Mouse (Mus musculus) forebrain, embryonic 11.5 days (tissue): ENCODE results near the gene Pheta1. TPM values are rescaled to one million over a fixed set of nuclear protein-coding genes. Genes with fewer than 3 reads are reported as not detected.

Experiments used
- ATAC-seq: fragments of 200-750 bp; cut with Nextera tagmentation; replicated peaks from 2 replicates; pipeline ENCODE4 v1.8.0; 2017; ENCODE audit warnings: moderate TSS enrichment; ENCODE audit not compliant: low FRiP score
- DNase-seq: peaks from one replicate; pipeline ENCODE4 v3.0.0-alpha.2; 2017; ENCODE audit warnings: low spot score
- H3K27ac ChIP-seq: fragments of 300-500 bp; sonication (generic); 2 replicates; pipeline ENCODE4 v1.5.1; 2014; ENCODE audit warnings: low read depth, low read length
- H3K27me3 ChIP-seq: fragments of 300-500 bp; sonication (generic); 2 replicates; pipeline ENCODE4 v1.6.1; 2014; ENCODE audit warnings: mild to moderate bottlenecking, low read length, mixed read lengths; ENCODE audit not compliant: control insufficient read depth, insufficient read depth
- H3K36me3 ChIP-seq: fragments of 300-500 bp; sonication (generic); 2 replicates; pipeline ENCODE4 v1.6.1; 2014; ENCODE audit warnings: mild to moderate bottlenecking, low read length, moderate library complexity, mixed read lengths; ENCODE audit not compliant: control insufficient read depth, insufficient read depth
- H3K4me1 ChIP-seq: fragments of 300-500 bp; sonication (generic); replicated peaks from 2 replicates; pipeline ENCODE4 v1.6.1; 2014; ENCODE audit warnings: low read length, mixed read lengths; ENCODE audit not compliant: control insufficient read depth, insufficient read depth
- H3K4me2 ChIP-seq: fragments of 300-500 bp; sonication (generic); 2 replicates; pipeline ENCODE4 v1.6.1; 2014; ENCODE audit warnings: low read depth, mild to moderate bottlenecking, low read length, moderate library complexity, mixed read lengths; ENCODE audit not compliant: severe bottlenecking
- H3K4me3 ChIP-seq: fragments of 300-500 bp; sonication (generic); 2 replicates; pipeline ENCODE4 v1.5.1; 2014; ENCODE audit warnings: low read depth, low read length
- H3K9ac ChIP-seq: fragments of 300-500 bp; sonication (generic); 2 replicates; pipeline ENCODE4 v1.6.1; 2014; ENCODE audit warnings: low read length
- H3K9me3 ChIP-seq: fragments of 300-500 bp; sonication (generic); 2 replicates; pipeline ENCODE4 v1.6.1; 2016; ENCODE audit warnings: low read length, mixed read lengths; ENCODE audit not compliant: control insufficient read depth
- WGBS: fragments of 180-500 bp; shearing (Covaris S2); extraction: QIAGEN DNeasy Blood & Tissue Kit; methylation state at CpG from one replicate; pipeline ENCODE4 v1.1.7; 2014; 5-methylcytosine and 5-hydroxymethylcytosine counted together
- polyA plus RNA-seq: library from polyadenylated mRNA; unstranded; fragments of >200 nt; fragmentation: Nextera tagmentation; extraction: Ambion mirVana; gene quantifications from 2 replicates; pipeline ENCODE4 v1.2.1, GENCODE M21; 2014

The Pheta1 gene
- polyA plus RNA-seq = 35.7 and 38.4 TPM in 2 replicates

DNA sequence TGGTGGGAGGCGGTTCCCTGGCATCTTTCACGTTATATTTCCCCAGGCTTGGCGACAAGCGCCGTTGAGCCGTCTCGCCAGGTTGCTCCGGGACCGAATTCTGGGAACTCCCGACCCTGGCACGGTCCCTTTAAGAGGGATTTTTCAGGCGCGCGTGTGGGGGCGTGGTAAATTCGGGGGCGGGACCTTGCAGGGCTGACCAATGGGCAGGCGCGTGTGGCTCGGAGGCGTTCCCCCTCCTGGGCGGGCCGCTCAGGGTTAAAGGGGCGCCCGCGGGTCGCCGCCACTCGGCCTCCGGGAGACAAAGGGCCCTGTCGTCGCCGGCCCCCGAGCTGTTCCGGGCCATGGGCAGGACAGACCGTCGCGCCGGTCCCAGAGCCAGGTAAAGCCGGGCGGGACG lies at the start of gene Pheta1:
Gene Pheta1, plus strand, starts transcription at position 242 of the 400 bp plus-strand sequence.
- Histone ChIP-seq H3K9ac (peak within 1 kb of the TSS; percentile 86), H3K4me2 (peak within 1 kb of the TSS; percentile 71), H3K27ac (peak within 1 kb of the TSS; percentile 37; the same call in 1 of the 2 replicates), H3K4me1 (peaks cover 17% of the 10 kb centered on the region), H3K4me3 (peak within 1 kb of the TSS; percentile 85), H3K9me3 (no peaks in the 10 kb centered on the region), H3K27me3 (peaks cover 6% of the 10 kb centered on the region), H3K36me3 (peaks cover 15% of the 10 kb centered on the region; the same call in 1 of the 2 replicates)
- DNase-seq (peak; percentile 98), ATAC-seq (peak; percentile 95)
- under 1% methylated on average over 33 of the region's 42 CpGs for WGBS

DNA sequence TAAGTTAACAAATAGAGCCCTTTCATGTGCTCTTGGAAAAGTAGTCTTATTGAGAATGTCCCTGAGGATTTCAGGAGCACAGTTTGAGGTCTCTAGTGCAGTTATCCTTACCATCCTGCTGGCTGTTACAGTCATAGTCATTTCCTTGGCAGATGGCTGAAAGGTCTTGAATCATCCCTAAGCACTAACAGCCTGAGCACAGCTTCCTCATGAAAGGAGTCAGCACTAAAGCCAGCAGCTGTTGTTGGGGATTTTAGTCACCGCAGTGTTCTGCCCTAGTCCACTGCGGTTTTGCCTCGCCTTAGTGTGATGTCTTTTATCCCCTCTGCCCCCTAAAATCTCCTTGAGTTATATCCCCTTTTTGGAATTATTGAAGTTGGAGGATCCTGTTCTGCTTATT lies 41.6 kb upstream of the Pheta1 start:
- H3K4me3 ChIP-seq = no peak overlapping the region
- H3K9me3 ChIP-seq = no peaks in the 10 kb centered on the region
- H3K9ac ChIP-seq = no peak overlapping the region
- no peaks in the 10 kb centered on the region for H3K27me3 ChIP-seq
- DNase-seq (no peak), ATAC-seq (no peak)
- 83% methylated on average over 3 of the region's 3 CpGs for WGBS
- no peaks in the 10 kb centered on the region for H3K4me1 ChIP-seq
- no peak overlapping the region for H3K27ac ChIP-seq
- peaks cover 8% of the 10 kb centered on the region; the same call in 1 of the 2 replicates for H3K36me3 ChIP-seq
- H3K4me2 ChIP-seq = no peak overlapping the region

- no peak for ATAC-seq
- H3K27ac ChIP-seq = no peak overlapping the region
- no peak overlapping the region for H3K4me3 ChIP-seq
- H3K4me1 ChIP-seq = no peaks in the 10 kb centered on the region
- no peak overlapping the region for H3K4me2 ChIP-seq
- no peak overlapping the region for H3K9ac ChIP-seq
- no peaks in the 10 kb centered on the region for H3K27me3 ChIP-seq
- 90% methylated on average over 2 of the region's 2 CpGs for WGBS
- DNase-seq = no peak
- H3K36me3 ChIP-seq = peaks cover 11% of the 10 kb centered on the region; the same call in 1 of the 2 replicates
- no peaks in the 10 kb centered on the region for H3K9me3 ChIP-seq
Measured at GRCm38 (mm10) chr5:121808202-121808601, 40.6 kb upstream of the Pheta1 start.

DNA sequence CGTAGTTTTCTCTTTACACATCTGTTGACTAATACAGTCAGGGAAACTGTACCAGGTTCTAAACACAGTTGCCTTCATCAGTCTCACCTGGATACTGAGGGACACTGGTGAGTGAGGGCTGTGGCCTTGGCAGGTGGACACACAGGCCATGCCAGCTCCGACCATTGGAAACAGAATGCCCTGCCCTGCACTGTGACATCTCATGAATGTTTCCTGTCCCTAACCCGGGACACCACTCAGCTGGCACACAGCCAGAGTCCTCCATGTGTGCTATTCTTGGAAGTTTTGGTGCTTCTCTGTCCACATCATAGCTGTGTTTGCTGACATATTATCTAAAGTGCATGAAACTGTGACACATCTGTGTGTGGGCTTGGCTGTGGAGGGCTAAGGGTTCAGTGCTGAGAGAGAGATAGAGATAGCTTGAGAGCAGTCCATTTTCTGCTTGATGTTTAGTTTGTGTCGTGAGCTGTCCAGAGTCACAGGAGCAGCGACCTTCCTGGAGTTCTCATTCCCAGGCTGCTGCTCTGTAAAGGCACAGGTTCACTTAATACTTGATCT lies 39.0 kb upstream of the Pheta1 start:
- H3K4me2 ChIP-seq = no peak overlapping the region
- ATAC-seq = no peak
- no peaks in the 10 kb centered on the region for H3K4me1 ChIP-seq
- H3K9ac ChIP-seq = no peak overlapping the region
- WGBS = 86% methylated on average over 5 of the region's 5 CpGs
- no peaks in the 10 kb centered on the region for H3K27me3 ChIP-seq
- peaks cover 9% of the 10 kb centered on the region; the same call in 1 of the 2 replicates for H3K36me3 ChIP-seq
- no peaks in the 10 kb centered on the region for H3K9me3 ChIP-seq
- H3K4me3 ChIP-seq = no peak overlapping the region
- no peak overlapping the region for H3K27ac ChIP-seq
- no peak for DNase-seq

DNA sequence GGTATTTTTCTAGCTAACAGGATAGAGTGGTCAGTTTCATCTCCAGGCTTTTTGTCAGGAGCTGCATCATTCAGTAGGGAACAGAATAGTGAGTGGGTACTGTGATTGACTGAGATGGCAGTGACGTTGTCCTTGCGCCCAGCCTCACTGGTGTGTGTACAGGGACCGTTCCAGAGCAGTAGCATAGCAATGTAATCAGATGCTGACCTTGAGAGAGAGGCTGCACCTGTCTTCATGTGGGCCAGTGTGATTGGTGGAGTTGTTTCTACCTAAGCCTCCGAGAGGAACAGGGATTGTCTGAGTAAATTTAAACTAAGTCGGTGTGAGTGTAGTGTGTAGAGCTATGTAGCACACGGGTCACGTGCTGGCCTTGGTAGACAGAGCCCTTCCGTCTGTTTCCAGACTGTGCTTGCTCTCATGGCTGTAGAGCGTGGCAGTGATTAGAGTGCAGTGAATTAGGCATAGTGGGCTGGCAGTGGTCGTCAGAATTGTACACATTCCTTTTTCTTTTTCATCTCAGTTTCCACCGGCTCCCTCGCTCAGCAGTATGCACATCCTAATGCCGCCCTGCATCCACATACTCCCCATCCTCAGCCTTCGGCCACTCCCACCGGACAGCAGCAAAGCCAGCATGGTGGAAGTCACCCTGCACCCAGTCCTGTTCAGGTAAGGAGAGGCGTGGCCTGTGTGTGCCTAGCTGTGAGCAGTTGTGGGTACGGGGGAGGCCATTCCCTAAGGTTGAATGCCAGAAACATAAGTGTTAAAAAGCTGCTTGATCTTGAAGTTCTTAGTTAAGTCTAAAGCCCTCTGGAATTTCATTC lies 38.2 kb upstream of the Pheta1 start:
- no peak for DNase-seq
- ATAC-seq = no peak
- peaks cover 9% of the 10 kb centered on the region; the same call in 1 of the 2 replicates for H3K36me3 ChIP-seq

GRCm38 (mm10) chr5:121811485-121811931 lies 37.3 kb upstream of the Pheta1 start:
- H3K27ac ChIP-seq = no peak overlapping the region
- no peaks in the 10 kb centered on the region for H3K4me1 ChIP-seq
- no peaks in the 10 kb centered on the region for H3K9me3 ChIP-seq
- no peak overlapping the region for H3K9ac ChIP-seq
- WGBS = 90% methylated on average over 5 of the region's 5 CpGs
- DNase-seq = peak; percentile 42
- no peak for ATAC-seq
- no peaks in the 10 kb centered on the region for H3K27me3 ChIP-seq
- H3K4me3 ChIP-seq = no peak overlapping the region
- H3K36me3 ChIP-seq = peaks cover 9% of the 10 kb centered on the region; the same call in 1 of the 2 replicates
- no peak overlapping the region for H3K4me2 ChIP-seq

More for the DNA sequence above, 38.2 kb upstream of the Pheta1 start:
- no peaks in the 10 kb centered on the region for H3K27me3 ChIP-seq
- WGBS = 92% methylated on average over 17 of the region's 17 CpGs
- no peak overlapping the region for H3K4me3 ChIP-seq
- H3K9ac ChIP-seq = no peak overlapping the region
- no peaks in the 10 kb centered on the region for H3K4me1 ChIP-seq
- no peak overlapping the region for H3K4me2 ChIP-seq
- H3K9me3 ChIP-seq = no peaks in the 10 kb centered on the region
- no peak overlapping the region for H3K27ac ChIP-seq

GRCm38 (mm10) chr5:121812526-121813243 lies 36.1 kb upstream of the Pheta1 start:
- H3K9me3 ChIP-seq = no peaks in the 10 kb centered on the region
- ATAC-seq (no peak), DNase-seq (no peak)
- no peaks in the 10 kb centered on the region for H3K4me1 ChIP-seq
- no peak overlapping the region for H3K9ac ChIP-seq
- H3K27me3 ChIP-seq = no peaks in the 10 kb centered on the region
- peaks cover 9% of the 10 kb centered on the region; the same call in 1 of the 2 replicates for H3K36me3 ChIP-seq
- H3K27ac ChIP-seq = no peak overlapping the region
- WGBS = 88% methylated on average over 7 of the region's 7 CpGs
- H3K4me3 ChIP-seq = no peak overlapping the region
- H3K4me2 ChIP-seq = no peak overlapping the region

DNA sequence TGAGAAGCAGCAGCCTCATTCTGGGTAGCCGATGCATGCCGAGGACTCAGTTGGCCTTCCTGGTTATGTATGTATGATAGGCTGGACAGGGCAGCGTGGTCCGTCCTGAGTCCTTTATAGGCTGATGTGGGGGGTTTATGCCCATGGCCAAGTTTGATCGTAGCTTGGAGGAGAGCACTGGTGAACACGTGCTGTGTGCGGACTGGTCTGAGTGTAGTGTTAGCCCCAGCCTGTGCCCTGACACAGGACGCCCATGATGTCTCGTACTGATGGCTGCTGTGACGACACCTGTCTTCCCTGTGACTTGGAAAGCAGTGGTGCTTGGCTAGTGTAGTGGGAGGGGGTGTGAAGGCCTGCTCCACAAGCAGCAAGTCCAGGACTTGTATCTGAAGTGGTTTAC lies 35.0 kb upstream of the Pheta1 start:
- Histone ChIP-seq H3K27ac (no peak overlapping the region; the same call in 1 of the 2 replicates), H3K27me3 (no peaks in the 10 kb centered on the region), H3K4me1 (no peaks in the 10 kb centered on the region), H3K9me3 (no peaks in the 10 kb centered on the region), H3K36me3 (peaks cover 19% of the 10 kb centered on the region; the same call in 1 of the 2 replicates), H3K4me2 (no peak overlapping the region), H3K9ac (no peak overlapping the region), H3K4me3 (no peak overlapping the region)
- 95% methylated on average over 10 of the region's 10 CpGs for WGBS
- DNase-seq (no peak), ATAC-seq (no peak)
